Mouse (Mus musculus) liver, embryonic 14.5 days (tissue): ENCODE data around the gene Cuta.

Experiments
- CTCF ChIP-seq: IDR thresholded peaks from 2 replicates; pipeline ENCODE4 v1.5.1; 2016; ENCODE audit warnings: antibody characterized with exemption, low read depth, control low read depth
- EP300 ChIP-seq: IDR thresholded peaks from 2 replicates; pipeline ENCODE4 v1.6.1; 2016; ENCODE audit warnings: antibody characterized with exemption, low read depth

DNA sequence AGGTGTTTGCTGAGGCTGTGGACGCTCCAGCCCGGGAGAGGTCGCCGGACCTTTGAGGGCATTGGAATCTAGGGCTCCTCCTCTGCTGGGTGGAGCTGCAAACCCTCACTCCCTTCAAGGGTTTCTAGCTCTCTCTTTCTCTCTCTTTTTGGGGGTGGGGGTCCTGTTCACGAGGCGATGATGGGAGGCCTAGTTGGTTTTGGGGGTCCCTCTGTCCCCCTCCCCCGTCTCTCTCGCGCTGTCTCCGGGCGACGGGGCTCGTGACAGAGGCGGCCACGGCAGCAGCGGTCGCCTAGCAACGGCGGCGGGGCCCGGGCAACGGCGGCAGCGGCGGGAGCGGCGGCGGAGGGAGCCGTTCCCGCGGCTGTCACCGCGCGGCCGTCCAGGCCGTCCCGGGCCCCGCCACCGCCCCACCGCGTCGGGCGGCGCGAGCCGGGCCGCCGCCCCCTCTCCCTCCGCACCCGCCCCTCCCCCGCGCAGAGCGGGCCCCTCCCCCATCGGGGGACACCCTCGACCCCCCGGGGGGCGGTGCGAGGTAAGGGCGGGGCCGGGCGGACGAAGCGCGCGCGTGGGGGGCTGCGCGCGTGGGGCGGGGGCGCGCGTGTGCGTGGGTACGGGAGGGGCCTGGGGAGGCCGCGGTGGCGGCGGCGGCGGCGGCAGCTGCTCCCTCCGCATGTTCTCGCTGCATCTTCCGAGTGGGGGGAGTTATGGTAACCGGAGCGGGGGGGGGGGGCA lies 9.1 kb upstream of the Cuta start:
- no peak for TF ChIP-seq CTCF
- no peak for TF ChIP-seq EP300
